8 mouse cellular contexts compared by ENCODE assay signal in the genomic region with DNA sequence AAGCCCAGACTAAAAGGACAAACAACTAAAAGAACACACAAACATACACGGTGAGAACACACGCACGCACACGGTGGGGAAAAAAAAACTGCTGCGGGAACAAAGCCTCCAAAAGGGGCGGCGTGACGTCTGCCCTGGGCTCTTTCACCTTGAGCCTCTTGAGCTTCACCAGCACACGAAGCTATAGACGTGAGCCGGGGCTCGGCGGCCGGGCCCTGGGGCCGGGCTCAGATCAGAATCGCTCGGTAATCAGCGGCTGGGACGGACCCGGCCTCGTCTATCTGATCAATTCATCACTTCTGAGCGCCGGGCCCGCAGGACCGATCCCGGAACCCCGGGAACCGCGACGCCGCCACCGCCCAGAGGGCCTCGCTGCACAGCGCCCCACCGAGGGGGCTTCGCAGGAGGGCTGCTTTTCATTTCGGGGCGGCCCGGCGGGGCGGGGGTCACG. TPM values are rescaled to one million over a fixed set of nuclear protein-coding genes. Genes with fewer than 3 reads are reported as not detected.
A peak's percentile ranks its signal among the peaks of the same experiment; 100 is the strongest.
DNase-seq lines count a peak whose midpoint lies in the region; ATAC-seq and TF ChIP-seq lines count a peak whose summit lies in the region.

No protein-coding gene starts in this region.

- peak; percentile 48 for DNase-seq in cerebellum, adult 8-10 months
- no peak for DNase-seq in cerebellum, postnatal 10 days
- DNase-seq in spleen, adult 2 months (ENCODE audit: low read depth in 1 of 2, low spot score in 2 of 2), result peak in 1 of 2 experiments; percentile 8
- DNase-seq in spleen, postnatal 36 days (ENCODE audit: low spot score in 2 of 2), result no peak
- no peak for DNase-seq in limb, embryonic 14.5 days (ENCODE audit: low spot score)
- peak; percentile 21 for DNase-seq in midbrain, postnatal 0 days (ENCODE audit: low spot score)
- DNase-seq in thymus, postnatal 25 days, result no peak

- peaks cover 12% of the 10 kb centered on the region for H3K36me3 ChIP-seq in spleen, adult 2 months (ENCODE audit: control insufficient read depth, insufficient read depth, low read length)
- peaks cover 23% of the 10 kb centered on the region for H3K36me3 ChIP-seq in forebrain, embryonic 12.5 days (replicated peaks)
- H3K36me3 ChIP-seq in limb, embryonic 14.5 days (ENCODE audit: control insufficient read depth, insufficient read depth, low read length), result peaks cover 21% of the 10 kb centered on the region
- H3K36me3 ChIP-seq in midbrain, postnatal 0 days (ENCODE audit: insufficient read depth, low read length), result peaks cover 19% of the 10 kb centered on the region

- no peaks in the 10 kb centered on the region for H3K4me1 ChIP-seq in spleen, adult 2 months (ENCODE audit: control insufficient read depth, insufficient read depth, insufficient read length)
- peaks cover 8% of the 10 kb centered on the region for H3K4me1 ChIP-seq in forebrain, embryonic 12.5 days
- H3K4me1 ChIP-seq in limb, embryonic 14.5 days (ENCODE audit: control insufficient read depth, insufficient read depth, low read length), result peaks cover 6% of the 10 kb centered on the region
- H3K4me1 ChIP-seq in midbrain, postnatal 0 days (ENCODE audit: insufficient read depth, low read length), result peaks cover 4% of the 10 kb centered on the region; the same call in 1 of the 2 replicates

- no peaks in the 10 kb centered on the region for H3K9me3 ChIP-seq in forebrain, embryonic 12.5 days
- H3K9me3 ChIP-seq in limb, embryonic 14.5 days (ENCODE audit: control insufficient read depth, low read length), result no peaks in the 10 kb centered on the region
- no peaks in the 10 kb centered on the region for H3K9me3 ChIP-seq in midbrain, postnatal 0 days (ENCODE audit: low read length)

- TF ChIP-seq CTCF in spleen, adult 2 months (IDR thresholded peaks at IDR 0.05; ENCODE audit: extremely low read depth, insufficient read depth, insufficient read length, insufficient replicate concordance), result no peak
- no peak for TF ChIP-seq CTCF in midbrain, postnatal 0 days (IDR thresholded peaks at IDR 0.05)

- peak overlapping the region; percentile 97 for H3K9ac ChIP-seq in forebrain, embryonic 12.5 days
- peak overlapping the region; percentile 96 for H3K9ac ChIP-seq in limb, embryonic 14.5 days (ENCODE audit: low read depth, low read length, severe bottlenecking)
- H3K9ac ChIP-seq in midbrain, postnatal 0 days (replicated peaks; ENCODE audit: low read length, poor library complexity, severe bottlenecking), result peak overlapping the region; percentile 97

- H3K27ac ChIP-seq in spleen, adult 2 months (ENCODE audit: insufficient read depth, low read length), result peak overlapping the region; percentile 54
- peak overlapping the region; percentile 90 for H3K27ac ChIP-seq in forebrain, embryonic 12.5 days
- H3K27ac ChIP-seq in limb, embryonic 14.5 days (replicated peaks; ENCODE audit: low read depth, low read length), result peak overlapping the region; percentile 91
- peak overlapping the region; percentile 96 for H3K27ac ChIP-seq in midbrain, postnatal 0 days (ENCODE audit: low read depth, low read length)

- peak overlapping the region; percentile 61 for H3K4me3 ChIP-seq in spleen, adult 2 months (ENCODE audit: extremely low read depth, insufficient read depth, insufficient read length)
- peak overlapping the region; percentile 88 for H3K4me3 ChIP-seq in forebrain, embryonic 12.5 days (replicated peaks)
- peak overlapping the region; percentile 88 for H3K4me3 ChIP-seq in limb, embryonic 14.5 days (replicated peaks; ENCODE audit: low read length)
- peak overlapping the region; percentile 76 for H3K4me3 ChIP-seq in midbrain, postnatal 0 days (ENCODE audit: low read depth, low read length)

- H3K27me3 ChIP-seq in spleen, adult 2 months (ENCODE audit: control insufficient read depth, insufficient read depth, low read length), result no peaks in the 10 kb centered on the region
- no peaks in the 10 kb centered on the region for H3K27me3 ChIP-seq in forebrain, embryonic 12.5 days
- no peaks in the 10 kb centered on the region for H3K27me3 ChIP-seq in limb, embryonic 14.5 days (ENCODE audit: control insufficient read depth, insufficient read depth, low read length)
- H3K27me3 ChIP-seq in midbrain, postnatal 0 days (ENCODE audit: insufficient read depth, low read length), result no peaks in the 10 kb centered on the region

- no peak for TF ChIP-seq POLR2A in spleen, adult 2 months (IDR thresholded peaks at IDR 0.05; ENCODE audit: low read depth, low read length)
- no peak for TF ChIP-seq POLR2A in limb, embryonic 14.5 days (IDR thresholded peaks at IDR 0.05; ENCODE audit: borderline replicate concordance, extremely low read depth, insufficient read depth, insufficient read length)

- ATAC-seq in forebrain, embryonic 12.5 days (ENCODE audit: low FRiP score), result peak; percentile 78
- peak; percentile 62 for ATAC-seq in limb, embryonic 14.5 days (ENCODE audit: low FRiP score, low read depth)
- ATAC-seq in midbrain, postnatal 0 days (ENCODE audit: low FRiP score), result peak; percentile 69

- WGBS in spleen, adult 2 months, result 1% methylated on average over 40 of the region's 42 CpGs
- WGBS in forebrain, embryonic 12.5 days, result under 1% methylated on average over 37 of the region's 42 CpGs
- WGBS in limb, embryonic 14.5 days, result under 1% methylated on average over 35 of the region's 42 CpGs
- under 1% methylated on average over 37 of the region's 42 CpGs for WGBS in midbrain, postnatal 0 days

- H3K4me2 ChIP-seq in forebrain, embryonic 12.5 days, result peak overlapping the region; percentile 79
- peak overlapping the region; percentile 75 for H3K4me2 ChIP-seq in limb, embryonic 14.5 days (replicated peaks; ENCODE audit: low read depth, low read length, severe bottlenecking)
- peak overlapping the region; percentile 80 for H3K4me2 ChIP-seq in midbrain, postnatal 0 days (ENCODE audit: low read depth, low read length, poor library complexity, severe bottlenecking)

RNA-seq across cellular contexts. Expression of a gene that starts 8.1 kb away (rescaled TPM):
- 2.4 and 2.6 TPM in 2 replicates for polyA plus RNA-seq in spleen, adult 2 months (2012; rRNA removed)
- polyA plus RNA-seq in forebrain, embryonic 12.5 days (2016; fragmentation: Nextera tagmentation; extraction: Ambion mirVana), result 59.4 and 65.8 TPM in 2 replicates
- 10.8 and 14.8 TPM in 2 replicates for polyA plus RNA-seq in limb, embryonic 14.5 days (2012; rRNA removed)
- 43.9 and 48.2 TPM in 2 replicates for polyA plus RNA-seq in limb, embryonic 14.5 days (2014; fragmentation: Nextera tagmentation; extraction: Ambion mirVana)
- total RNA-seq in midbrain, postnatal 0 days (2014; rRNA removed), result 35.6 and 50.2 TPM in 2 replicates
- 40.4 and 41.7 TPM in 2 replicates for polyA plus RNA-seq in midbrain, postnatal 0 days (2015; fragmentation: Nextera tagmentation; extraction: Ambion mirVana)

RNA-seq across cellular contexts. Expression of a gene that starts 17.4 kb away (rescaled TPM):
- polyA plus RNA-seq in spleen, adult 2 months (2012; rRNA removed), result 1.2 and 1.3 TPM in 2 replicates
- polyA plus RNA-seq in forebrain, embryonic 12.5 days (2016; fragmentation: Nextera tagmentation; extraction: Ambion mirVana), result 55.7 and 58.5 TPM in 2 replicates
- polyA plus RNA-seq in limb, embryonic 14.5 days (2012; rRNA removed), result 16.3 and 25.7 TPM in 2 replicates
- polyA plus RNA-seq in limb, embryonic 14.5 days (2014; fragmentation: Nextera tagmentation; extraction: Ambion mirVana), result 33.1 and 40.4 TPM in 2 replicates
- total RNA-seq in midbrain, postnatal 0 days (2014; rRNA removed), result 7.0 and 11.3 TPM in 2 replicates
- polyA plus RNA-seq in midbrain, postnatal 0 days (2015; fragmentation: Nextera tagmentation; extraction: Ambion mirVana), result 43.2 and 44.1 TPM in 2 replicates

RNA-seq across cellular contexts. Expression of a gene that starts 17.8 kb away (rescaled TPM):
- 2.2 and 2.5 TPM in 2 replicates for polyA plus RNA-seq in spleen, adult 2 months (2012; rRNA removed)
- 3.7 and 5.9 TPM in 2 replicates for polyA plus RNA-seq in forebrain, embryonic 12.5 days (2016; fragmentation: Nextera tagmentation; extraction: Ambion mirVana)
- polyA plus RNA-seq in limb, embryonic 14.5 days (2012; rRNA removed), result 0.39 and 0.42 TPM in 2 replicates
- 0.82 and 0.83 TPM in 2 replicates for polyA plus RNA-seq in limb, embryonic 14.5 days (2014; fragmentation: Nextera tagmentation; extraction: Ambion mirVana)
- 10.1 and 16.1 TPM in 2 replicates for total RNA-seq in midbrain, postnatal 0 days (2014; rRNA removed)
- polyA plus RNA-seq in midbrain, postnatal 0 days (2015; fragmentation: Nextera tagmentation; extraction: Ambion mirVana), result 19.8 and 22.9 TPM in 2 replicates

RNA-seq across cellular contexts. Expression of a gene that starts 20.2 kb away (rescaled TPM):
- not detected in 2 replicates for polyA plus RNA-seq in spleen, adult 2 months (2012; rRNA removed)
- 0.76 and 1.2 TPM in 2 replicates for polyA plus RNA-seq in forebrain, embryonic 12.5 days (2016; fragmentation: Nextera tagmentation; extraction: Ambion mirVana)
- polyA plus RNA-seq in limb, embryonic 14.5 days (2012; rRNA removed), result 0.13 and 0.27 TPM in 2 replicates
- 0.30 TPM in 1 of 2 replicates, not detected in the other for polyA plus RNA-seq in limb, embryonic 14.5 days (2014; fragmentation: Nextera tagmentation; extraction: Ambion mirVana)
- 2.4 and 3.4 TPM in 2 replicates for total RNA-seq in midbrain, postnatal 0 days (2014; rRNA removed)
- polyA plus RNA-seq in midbrain, postnatal 0 days (2015; fragmentation: Nextera tagmentation; extraction: Ambion mirVana), result 3.8 and 4.4 TPM in 2 replicates

RNA-seq across cellular contexts. Expression of a gene that starts 36.9 kb away (rescaled TPM):
- polyA plus RNA-seq in spleen, adult 2 months (2012; rRNA removed), result 2.6 and 2.9 TPM in 2 replicates
- 51.1 and 55.9 TPM in 2 replicates for polyA plus RNA-seq in forebrain, embryonic 12.5 days (2016; fragmentation: Nextera tagmentation; extraction: Ambion mirVana)
- 14.2 and 14.3 TPM in 2 replicates for polyA plus RNA-seq in limb, embryonic 14.5 days (2012; rRNA removed)
- 12.9 and 13.3 TPM in 2 replicates for polyA plus RNA-seq in limb, embryonic 14.5 days (2014; fragmentation: Nextera tagmentation; extraction: Ambion mirVana)
- total RNA-seq in midbrain, postnatal 0 days (2014; rRNA removed), result 77.6 and 84.9 TPM in 2 replicates
- 80.1 and 86.0 TPM in 2 replicates for polyA plus RNA-seq in midbrain, postnatal 0 days (2015; fragmentation: Nextera tagmentation; extraction: Ambion mirVana)

Comparison
In these comparisons a context has a peak if more than half of its experiments do, and no peak if none do; other contexts are left out.
1. DNase-seq: peak in cerebellum, adult 8-10 months (single experiment) and midbrain, postnatal 0 days (single experiment); none in cerebellum, postnatal 10 days (0 of 2), spleen, postnatal 36 days (0 of 2), limb, embryonic 14.5 days (single experiment) and thymus, postnatal 25 days (single experiment).
2. Peak in every context shown above with its lines, with median percentiles within 50 percentile points of each other: H3K27ac ChIP-seq, H3K4me3 ChIP-seq, ATAC-seq, H3K4me2 ChIP-seq and H3K9ac ChIP-seq.